Mouse (Mus musculus): ENCODE measurements around the gene Skint11. TPM values are rescaled to one million over a fixed set of nuclear protein-coding genes. Genes with fewer than 3 reads are reported as not detected.
"Not testable (repeated sequence)": the region's sequence is repeated elsewhere in the genome, so short reads cannot be mapped to it uniquely, and the experiment has no call there.

The Skint11 gene
- polyA plus RNA-seq (2012; ENCODE audit: insufficient read depth, insufficient read length, low replicate concordance, missing spikeins): not detected in 2 replicates

DNA sequence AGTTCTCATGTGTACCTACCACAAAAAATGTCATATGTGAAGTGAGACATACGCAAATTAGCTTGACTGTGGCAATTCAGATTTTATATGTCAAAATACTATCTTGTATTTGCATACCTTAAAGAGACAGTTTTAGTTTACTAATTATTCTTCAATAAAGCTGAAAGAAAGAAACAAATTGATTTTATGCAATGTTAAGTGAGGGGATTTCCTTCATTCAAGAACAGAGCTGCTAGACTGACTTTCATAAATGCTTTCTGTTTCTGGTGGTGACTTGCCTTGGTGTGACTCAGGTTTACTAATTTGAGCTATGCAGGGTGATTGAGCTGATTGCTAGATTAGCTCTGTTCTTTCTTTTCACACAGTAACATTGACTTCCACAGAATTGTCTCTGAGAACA lies at the start of gene Skint11:
Gene Skint11 (plus strand): TSS at position 301 of the 400 bp plus-strand sequence.
- Histone ChIP-seq H3K4me3 (ENCODE audit: insufficient read depth, low read depth, low read length) (no peak within 1 kb of the TSS), H3K4me1 (ENCODE audit: control insufficient read depth, insufficient read depth, low read length) (no peaks in the 10 kb centered on the region), H3K27ac (ENCODE audit: insufficient read depth, low read depth, low read length) (no peak within 1 kb of the TSS)
- 85% methylated on average over 1 of the region's 1 CpGs for WGBS
- no peak for TF ChIP-seq CTCF (IDR thresholded peaks at IDR 0.05; ENCODE audit: insufficient read depth, low read depth, low read length)
- TF ChIP-seq POLR2A (IDR thresholded peaks at IDR 0.05; ENCODE audit: insufficient read depth, low read depth, low read length): no peak

DNA sequence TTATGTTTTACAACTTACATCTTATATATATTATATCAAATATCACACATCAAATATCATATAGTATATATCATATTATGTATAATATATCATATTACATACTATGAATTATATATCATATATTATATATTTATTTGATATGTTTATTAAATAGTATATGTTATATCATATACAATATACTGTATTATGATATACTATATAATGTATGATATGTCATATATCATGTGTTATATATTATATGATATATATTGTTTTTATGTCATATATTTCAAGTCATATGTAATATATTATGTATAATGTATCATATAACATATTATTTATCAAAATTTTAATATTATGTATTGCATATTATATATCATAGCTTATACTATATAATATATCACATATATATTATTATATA lies 2.0 kb upstream of the Skint11 start:
- TF ChIP-seq CTCF (IDR thresholded peaks at IDR 0.05; ENCODE audit: insufficient read depth, low read depth, low read length) (no peak), POLR2A (IDR thresholded peaks at IDR 0.05; ENCODE audit: insufficient read depth, low read depth, low read length) (no peak)
- no peak overlapping the region for H3K27ac ChIP-seq (ENCODE audit: insufficient read depth, low read depth, low read length)
- H3K4me3 ChIP-seq (ENCODE audit: insufficient read depth, low read depth, low read length): no peak overlapping the region
- no peaks in the 10 kb centered on the region for H3K4me1 ChIP-seq (ENCODE audit: control insufficient read depth, insufficient read depth, low read length)

GRCm38 (mm10) chr4:114172898-114173297 lies 9.7 kb downstream of the Skint11 start:
- 22% methylated on average over 6 of the region's 6 CpGs for WGBS
- not testable (repeated sequence) for H3K4me1 ChIP-seq (ENCODE audit: control insufficient read depth, insufficient read depth, low read length); H3K4me3 ChIP-seq (ENCODE audit: insufficient read depth, low read depth, low read length); H3K27ac ChIP-seq (ENCODE audit: insufficient read depth, low read depth, low read length)

- H3K4me3 ChIP-seq (ENCODE audit: insufficient read depth, low read depth, low read length); H3K4me1 ChIP-seq (ENCODE audit: control insufficient read depth, insufficient read depth, low read length); H3K27ac ChIP-seq (ENCODE audit: insufficient read depth, low read depth, low read length): not testable (repeated sequence)
- WGBS: 53% methylated on average over 1 of the region's 1 CpGs
Observed at GRCm38 (mm10) chr4:114256906-114257305, 93.7 kb downstream of the Skint11 start.

Other genes starting within 250 kb of the Skint11 start
- gene Skint5, start 163.9 kb upstream of the Skint11 start, polyA plus RNA-seq (2012; ENCODE audit: insufficient read depth, insufficient read length, low replicate concordance, missing spikeins): not detected in 2 replicates
- not detected in 2 replicates for gene Trabd2b, start 243.3 kb downstream of the Skint11 start, polyA plus RNA-seq (2012; ENCODE audit: insufficient read depth, insufficient read length, low replicate concordance, missing spikeins)

All from olfactory bulb, adult 2 months (tissue).